Mouse (Mus musculus) liver, adult 2 months (tissue): Measurements from ENCODE around the gene Dlgap1. TPM values are rescaled to one million over a fixed set of nuclear protein-coding genes. Genes with fewer than 3 reads are reported as not detected.

Experiments
- DNase-seq: peaks from one replicate; pipeline ENCODE4 v3.0.0-alpha.2; 2011; ENCODE audit warnings: low read depth, low spot score; ENCODE audit errors: extremely low read depth
- H3K27ac ChIP-seq: fragments of 200-500 bp; replicated peaks from 2 replicates; pipeline ENCODE4 v1.5.1; 2012; ENCODE audit warnings: low read depth, mild to moderate bottlenecking, control low read depth, inconsistent platforms, low read length; ENCODE audit not compliant: insufficient read depth
- H3K27me3 ChIP-seq: fragments of 200-500 bp; 2 replicates; pipeline ENCODE4 v1.6.1; 2012; ENCODE audit warnings: mild to moderate bottlenecking, moderate library complexity, low read length, inconsistent platforms; ENCODE audit not compliant: control insufficient read depth, insufficient read depth
- H3K36me3 ChIP-seq: fragments of 200-500 bp; 2 replicates; pipeline ENCODE4 v1.6.1; 2012; ENCODE audit warnings: low read length, inconsistent platforms; ENCODE audit not compliant: control insufficient read depth, insufficient read depth
- H3K4me1 ChIP-seq: fragments of 200-500 bp; 2 replicates; pipeline ENCODE4 v1.6.1; 2011; ENCODE audit warnings: low read length; ENCODE audit not compliant: control insufficient read depth, insufficient read depth
- H3K4me3 ChIP-seq: fragments of 200-500 bp; 2 replicates; pipeline ENCODE4 v1.5.1; 2011; ENCODE audit warnings: low read depth, mild to moderate bottlenecking, control low read depth, low read length, moderate library complexity; ENCODE audit not compliant: insufficient read depth
- H3K79me2 ChIP-seq: fragments of 200-500 bp; 2 replicates; pipeline ENCODE4 v1.6.1; 2012; ENCODE audit warnings: inconsistent platforms, mild to moderate bottlenecking, low read length, moderate library complexity; ENCODE audit not compliant: control insufficient read depth, insufficient read depth
- H3K9ac ChIP-seq: fragments of 200-500 bp; 2 replicates; pipeline ENCODE4 v1.6.1; 2012; ENCODE audit warnings: low read depth, mild to moderate bottlenecking, control low read depth, inconsistent platforms, low read length
- CTCF ChIP-seq: fragments of 200-500 bp; IDR thresholded peaks from 2 replicates; pipeline ENCODE4 v1.5.1; 2011; ENCODE audit warnings: low read depth, low read length, control low read depth
- POLR2A ChIP-seq: fragments of 200-500 bp; IDR thresholded peaks from 2 replicates; pipeline ENCODE4 v1.6.1; 2011; ENCODE audit warnings: low read length, control low read depth; ENCODE audit not compliant: insufficient read depth; ENCODE audit errors: extremely low read depth
- WGBS: fragments of 180-500 bp; shearing (Covaris S2); methylation state at CpG from one replicate; pipeline ENCODE4 v1.1.7; 2018; 5-methylcytosine and 5-hydroxymethylcytosine counted together
- polyA plus RNA-seq: library from polyadenylated mRNA; depleted of rRNA; stranded (reverse); fragments of >200 nt; gene quantifications from 2 replicates; pipeline ENCODE4 v1.2.3, GENCODE M21; 2012
- total RNA-seq: library from RNA; depleted of rRNA; stranded (reverse); fragments of >200 nt; gene quantifications from 2 replicates; pipeline ENCODE4 v1.2.3, GENCODE M21; 2014

Dlgap1 gene
- total and polyA plus RNA-seq, 2 experiments: 0.55 to 1.5 TPM

GRCm38 (mm10) chr17:70347403-70347802 is 378.5 kb downstream of the Dlgap1 start:
- H3K9ac ChIP-seq: no peak overlapping the region
- H3K4me1 ChIP-seq: no peaks in the 10 kb centered on the region
- H3K36me3 ChIP-seq: no peaks in the 10 kb centered on the region
- 74% methylated on average over 4 of the region's 4 CpGs for WGBS
- H3K27me3 ChIP-seq: no peaks in the 10 kb centered on the region
- no peaks in the 10 kb centered on the region for H3K79me2 ChIP-seq
- no peak overlapping the region for H3K27ac ChIP-seq
- DNase-seq: no peak
- no peak overlapping the region for H3K4me3 ChIP-seq
- TF ChIP-seq POLR2A (no peak), CTCF (no peak)

GRCm38 (mm10) chr17:70363561-70363960 is 394.7 kb downstream of the Dlgap1 start:
- Histone ChIP-seq H3K36me3 (no peaks in the 10 kb centered on the region), H3K27ac (no peak overlapping the region), H3K79me2 (no peaks in the 10 kb centered on the region), H3K4me3 (no peak overlapping the region), H3K4me1 (no peaks in the 10 kb centered on the region), H3K27me3 (no peaks in the 10 kb centered on the region), H3K9ac (no peak overlapping the region)
- no peak for DNase-seq
- WGBS: 73% methylated on average over 3 of the region's 3 CpGs
- TF ChIP-seq POLR2A (no peak), CTCF (no peak)

- no peak overlapping the region for H3K9ac ChIP-seq
- 65% methylated on average over 1 of the region's 1 CpGs for WGBS
- no peak for DNase-seq
- H3K27ac ChIP-seq: no peak overlapping the region
- H3K36me3 ChIP-seq: no peaks in the 10 kb centered on the region
- H3K79me2 ChIP-seq: no peaks in the 10 kb centered on the region
- no peaks in the 10 kb centered on the region for H3K27me3 ChIP-seq
- no peaks in the 10 kb centered on the region for H3K4me1 ChIP-seq
- TF ChIP-seq POLR2A: no peak
- no peak for TF ChIP-seq CTCF
- no peak overlapping the region for H3K4me3 ChIP-seq
These were observed 395.1 kb downstream of the Dlgap1 start for GRCm38 (mm10) chr17:70363971-70364370.

- no peaks in the 10 kb centered on the region for H3K36me3 ChIP-seq
- H3K4me1 ChIP-seq: no peaks in the 10 kb centered on the region
- H3K4me3 ChIP-seq: no peak overlapping the region
- no peak overlapping the region for H3K9ac ChIP-seq
- H3K27me3 ChIP-seq: no peaks in the 10 kb centered on the region
- TF ChIP-seq CTCF (no peak), POLR2A (no peak)
- no peaks in the 10 kb centered on the region for H3K79me2 ChIP-seq
- DNase-seq: no peak
- H3K27ac ChIP-seq: no peak overlapping the region
- WGBS: 66% methylated on average over 3 of the region's 3 CpGs
These were observed 400.3 kb downstream of the Dlgap1 start for GRCm38 (mm10) chr17:70369124-70369523.

- no peaks in the 10 kb centered on the region for H3K79me2 ChIP-seq
- no peaks in the 10 kb centered on the region for H3K36me3 ChIP-seq
- no peaks in the 10 kb centered on the region for H3K4me1 ChIP-seq
- H3K27ac ChIP-seq: no peak overlapping the region
- no peaks in the 10 kb centered on the region for H3K27me3 ChIP-seq
- no peak overlapping the region for H3K4me3 ChIP-seq
- H3K9ac ChIP-seq: no peak overlapping the region
- DNase-seq: no peak
- TF ChIP-seq CTCF: no peak
- TF ChIP-seq POLR2A: no peak
- WGBS: 66% methylated on average over 4 of the region's 4 CpGs
These were observed 408.1 kb downstream of the Dlgap1 start for GRCm38 (mm10) chr17:70377020-70377419.

- no peaks in the 10 kb centered on the region for H3K4me1 ChIP-seq
- no peaks in the 10 kb centered on the region for H3K36me3 ChIP-seq
- H3K4me3 ChIP-seq: no peak overlapping the region
- H3K79me2 ChIP-seq: no peaks in the 10 kb centered on the region
- TF ChIP-seq CTCF (no peak), POLR2A (no peak)
- no peak overlapping the region for H3K27ac ChIP-seq
- no peak overlapping the region for H3K9ac ChIP-seq
- no peak for DNase-seq
- H3K27me3 ChIP-seq: no peaks in the 10 kb centered on the region
- WGBS: 84% methylated on average over 1 of the region's 1 CpGs
These were observed 419.6 kb downstream of the Dlgap1 start for GRCm38 (mm10) chr17:70388447-70388846.
